Mouse (Mus musculus) lung, postnatal 14 days (tissue): ENCODE measurements around the gene Zeb2.
"Not testable (repeated sequence)": the region's sequence is repeated elsewhere in the genome, so short reads cannot be mapped to it uniquely, and the experiment has no call there.

Experiments used
- DNase-seq: peaks from one replicate; pipeline ENCODE4 v3.0.0; 2021

Zeb2 gene

GRCm38 (mm10) chr2:45111571-45111970 lies 5.6 kb downstream of the Zeb2 start:
- not testable (repeated sequence) for DNase-seq

DNA sequence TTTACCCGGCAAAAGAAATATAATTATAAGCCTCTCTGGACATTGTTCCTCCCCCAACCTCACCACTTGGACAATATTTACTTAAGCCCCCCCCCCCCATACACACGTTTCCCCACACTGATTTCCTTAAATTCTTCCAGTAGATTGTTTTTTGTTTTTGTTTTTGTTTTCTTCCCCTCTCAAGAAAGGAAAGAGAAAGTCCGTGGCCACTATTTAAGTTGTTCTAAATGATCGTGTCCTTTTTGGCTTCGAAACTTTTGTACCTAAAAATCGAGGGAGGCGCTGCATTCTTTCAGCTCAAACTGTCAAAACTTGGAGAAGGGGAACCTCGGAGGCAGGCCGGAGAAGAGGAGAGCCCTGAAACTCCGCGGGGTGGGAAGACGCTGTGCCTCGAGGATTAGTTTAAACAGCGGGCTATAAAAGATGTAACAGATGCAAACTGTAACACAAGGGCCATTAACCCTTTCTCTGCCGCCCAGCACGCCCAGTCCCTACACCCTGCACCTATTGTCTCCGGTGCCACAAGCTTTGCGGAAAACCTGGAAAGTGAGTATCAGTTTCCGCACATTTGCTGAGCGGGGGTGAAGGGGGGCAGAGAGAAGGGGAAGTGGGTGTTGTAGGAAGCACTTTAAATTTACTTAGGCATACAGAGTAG lies 6.3 kb downstream of the Zeb2 start:
- peak; percentile 59 for DNase-seq

DNA sequence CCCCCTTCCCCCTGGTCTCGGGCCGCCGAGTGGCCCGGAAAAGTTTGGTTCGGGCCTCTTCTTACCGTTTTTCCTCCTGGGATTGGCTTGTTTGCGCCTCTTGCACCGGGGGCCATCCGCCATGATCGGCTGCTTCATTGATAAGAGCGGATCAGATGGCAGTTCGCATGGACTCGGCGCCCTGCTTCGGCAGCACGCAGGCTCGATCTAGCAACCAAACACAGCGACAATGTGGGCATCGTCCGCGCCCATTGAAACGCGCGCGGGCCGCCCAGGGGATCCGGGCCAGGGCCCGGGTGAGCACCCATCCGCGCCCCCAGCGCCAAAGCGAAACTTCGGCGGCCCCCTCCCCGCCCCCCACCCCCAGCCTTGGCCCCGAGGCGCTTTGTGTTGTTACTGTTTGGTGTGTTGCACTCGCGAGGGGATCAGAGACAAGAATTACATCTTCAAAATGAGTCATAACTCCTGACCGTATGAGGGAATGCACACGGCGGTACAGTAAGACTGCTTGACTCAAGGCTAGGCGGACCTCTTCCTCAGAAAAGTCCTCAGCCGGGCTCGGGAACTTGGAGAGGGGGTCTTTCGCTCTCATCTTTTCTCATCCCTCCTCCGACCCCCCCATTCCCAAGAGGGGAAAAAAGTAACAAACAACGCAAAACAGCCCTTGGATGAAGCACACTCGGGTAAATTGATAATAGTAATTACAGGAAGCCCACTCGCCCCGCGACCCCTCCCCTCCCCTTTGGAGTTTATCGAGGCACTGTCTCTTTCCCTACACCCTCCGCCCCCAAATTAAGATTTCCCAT lies 7.0 kb downstream of the Zeb2 start:
- peak; percentile 66 for DNase-seq

DNA sequence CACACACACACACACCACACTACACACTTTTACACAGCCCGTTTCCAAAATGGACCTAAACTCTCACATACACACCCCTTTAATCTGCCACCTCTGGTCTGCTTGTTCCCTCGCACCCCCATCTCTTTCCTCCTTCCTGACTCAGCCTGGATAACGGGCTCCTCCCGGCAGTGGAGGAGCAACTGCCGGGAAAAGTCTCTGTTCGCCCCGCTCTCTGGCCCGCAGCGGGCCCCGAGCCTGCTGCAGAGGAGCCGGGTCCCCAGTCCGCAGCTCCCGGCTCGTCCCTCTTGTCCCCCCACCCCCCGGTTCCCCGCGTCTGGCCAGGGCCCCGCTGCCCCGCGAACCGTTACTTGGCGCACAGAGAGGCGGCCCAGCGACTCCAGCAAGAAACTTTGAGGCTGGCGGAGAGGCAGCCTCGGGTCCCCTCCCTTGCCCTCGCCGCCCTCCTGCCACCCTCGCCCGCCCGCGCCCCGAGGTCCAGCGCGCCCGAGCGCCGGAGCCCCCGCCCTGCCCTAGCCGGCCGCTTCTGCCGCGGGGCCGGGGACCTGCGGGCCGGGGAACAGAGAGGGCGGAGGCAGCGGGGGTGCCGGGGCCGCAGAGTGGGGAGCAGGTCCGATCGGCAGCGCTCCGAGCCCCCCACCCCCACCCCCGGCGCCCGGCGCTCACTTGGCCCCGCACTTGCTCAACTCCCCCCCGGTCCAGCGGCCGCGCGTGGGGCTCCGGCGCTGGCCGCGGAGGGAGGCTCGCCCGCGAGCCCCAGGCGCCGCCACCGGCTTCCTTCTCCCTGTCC lies 7.8 kb downstream of the Zeb2 start:
- no peak for DNase-seq

GRCm38 (mm10) chr2:45108521-45109091 lies 8.6 kb downstream of the Zeb2 start:
- DNase-seq, result peak; percentile 54

GRCm38 (mm10) chr2:45107555-45107954 lies 9.6 kb downstream of the Zeb2 start:
- no peak for DNase-seq

GRCm38 (mm10) chr2:45105922-45106851 lies 11.0 kb downstream of the Zeb2 start:
- DNase-seq, result no peak

- DNase-seq, result no peak
Observed at GRCm38 (mm10) chr2:45105281-45105721, 11.9 kb downstream of the Zeb2 start.

DNA sequence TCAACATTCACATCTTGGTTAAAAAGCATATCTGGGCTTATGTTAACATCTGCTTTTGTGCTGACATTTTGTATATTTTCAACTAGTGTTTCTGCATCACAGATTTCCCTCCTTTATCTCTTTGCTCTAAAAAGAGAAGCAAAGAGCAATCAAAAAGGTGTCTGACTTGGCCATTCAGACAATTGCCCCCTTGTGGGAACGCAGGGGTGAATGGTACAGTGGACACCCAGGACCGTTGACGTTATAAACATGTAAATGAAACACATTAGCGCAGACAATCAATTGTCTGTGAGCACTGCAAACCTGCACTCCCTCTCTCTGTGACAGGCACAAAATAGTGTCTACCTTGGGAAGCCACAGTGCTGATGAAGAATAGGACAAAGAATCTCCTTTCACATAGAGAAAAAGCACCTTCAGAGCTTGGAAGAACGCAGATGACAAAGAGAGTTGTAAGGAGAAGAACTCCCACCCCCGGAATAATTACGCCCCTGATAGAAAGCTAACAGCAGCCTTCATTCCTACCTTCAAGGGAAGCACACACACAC lies 12.6 kb downstream of the Zeb2 start:
- DNase-seq, result no peak

GRCm38 (mm10) chr2:45104066-45104465 lies 13.1 kb downstream of the Zeb2 start:
- DNase-seq, result no peak

DNA sequence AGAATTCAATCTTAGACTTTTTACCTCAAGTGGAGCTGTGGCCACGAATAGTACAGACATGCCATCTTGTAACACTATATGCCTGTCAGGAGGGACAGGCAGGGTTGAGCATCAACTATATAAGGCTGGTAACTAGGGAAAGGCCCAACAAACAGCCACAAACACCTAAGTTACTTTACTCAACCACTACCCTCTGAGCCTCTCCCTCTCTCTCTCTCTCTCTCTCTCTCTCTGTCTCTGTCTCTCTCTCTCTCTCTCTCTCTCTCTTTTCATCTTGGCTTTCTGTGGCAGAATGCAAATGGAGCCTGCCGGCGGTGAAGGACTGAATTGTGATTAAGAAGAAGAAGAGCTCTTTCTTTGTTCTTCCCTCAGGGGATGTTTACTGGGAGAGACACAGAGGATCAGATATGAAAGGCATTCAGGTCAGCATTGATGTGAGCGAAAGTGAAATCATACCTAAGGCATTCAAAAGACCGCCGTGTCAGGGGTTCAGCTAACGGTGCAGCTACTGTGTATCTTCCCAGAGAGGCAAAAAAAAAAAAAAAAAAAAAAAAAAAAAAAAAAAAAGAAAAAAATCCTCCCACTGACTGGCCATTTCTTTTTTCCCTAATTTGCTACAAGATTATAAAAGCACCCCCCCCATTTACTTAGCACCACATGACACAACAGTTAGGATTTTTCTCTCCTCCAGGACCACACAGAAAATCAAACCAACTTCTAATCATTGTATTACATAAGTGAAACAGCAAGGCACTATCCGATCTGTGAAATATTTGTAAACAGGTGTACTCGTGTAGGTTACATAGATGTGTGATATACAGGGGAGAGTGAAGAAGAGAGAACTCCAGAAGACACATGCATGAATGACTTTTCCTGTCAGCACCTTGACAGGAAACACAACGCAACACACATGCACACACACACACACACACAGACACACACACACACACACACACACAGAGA lies 13.9 kb downstream of the Zeb2 start:
- no peak for DNase-seq

- no peak for DNase-seq
Observed at GRCm38 (mm10) chr2:45102191-45102638, 15.0 kb downstream of the Zeb2 start.

GRCm38 (mm10) chr2:45101586-45101985 lies 15.6 kb downstream of the Zeb2 start:
- DNase-seq, result no peak

DNA sequence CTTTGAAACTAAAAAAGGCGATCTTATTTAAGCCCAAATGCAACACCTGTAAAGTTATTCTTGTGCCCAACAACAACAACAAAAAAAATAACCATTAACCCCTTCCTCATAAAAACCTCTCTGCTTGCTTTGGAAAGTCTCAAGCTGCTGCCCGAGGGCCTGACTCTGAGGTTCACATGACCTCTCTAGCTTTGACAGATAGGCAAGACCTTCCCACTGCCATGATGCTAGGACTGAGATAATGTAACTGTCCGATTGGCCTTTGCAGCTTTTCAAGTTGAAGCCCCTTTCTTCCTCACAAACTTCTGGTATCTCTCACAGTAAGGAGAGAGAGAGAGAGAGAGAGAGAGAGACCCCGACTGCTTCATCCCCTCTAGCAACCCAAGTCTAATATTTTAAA lies 16.2 kb downstream of the Zeb2 start:
- DNase-seq, result no peak

GRCm38 (mm10) chr2:45100628-45101027 lies 16.6 kb downstream of the Zeb2 start:
- no peak for DNase-seq

GRCm38 (mm10) chr2:45100017-45100416 lies 17.2 kb downstream of the Zeb2 start:
- no peak for DNase-seq

DNA sequence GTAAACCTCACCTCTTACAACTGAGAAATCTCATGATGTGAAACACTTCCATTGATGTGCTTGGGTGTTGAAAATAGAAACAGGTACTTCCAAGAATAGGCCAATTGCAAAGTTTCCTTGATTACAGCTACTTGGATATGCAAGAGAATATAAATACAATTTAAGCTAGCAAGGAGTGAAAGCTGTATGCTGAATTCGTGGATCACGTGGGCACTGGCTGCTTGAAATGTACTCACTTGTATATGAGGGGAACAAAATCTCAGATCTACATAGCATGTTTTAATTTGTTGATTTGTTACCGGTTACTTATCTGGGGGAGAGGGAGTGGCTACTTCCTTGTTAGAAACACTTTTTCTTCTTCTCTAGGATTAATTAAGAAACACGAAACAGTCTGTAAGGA lies 18.1 kb downstream of the Zeb2 start:
- DNase-seq, result no peak

- DNase-seq, result no peak
Observed at GRCm38 (mm10) chr2:45097969-45098368, 19.2 kb downstream of the Zeb2 start.

DNA sequence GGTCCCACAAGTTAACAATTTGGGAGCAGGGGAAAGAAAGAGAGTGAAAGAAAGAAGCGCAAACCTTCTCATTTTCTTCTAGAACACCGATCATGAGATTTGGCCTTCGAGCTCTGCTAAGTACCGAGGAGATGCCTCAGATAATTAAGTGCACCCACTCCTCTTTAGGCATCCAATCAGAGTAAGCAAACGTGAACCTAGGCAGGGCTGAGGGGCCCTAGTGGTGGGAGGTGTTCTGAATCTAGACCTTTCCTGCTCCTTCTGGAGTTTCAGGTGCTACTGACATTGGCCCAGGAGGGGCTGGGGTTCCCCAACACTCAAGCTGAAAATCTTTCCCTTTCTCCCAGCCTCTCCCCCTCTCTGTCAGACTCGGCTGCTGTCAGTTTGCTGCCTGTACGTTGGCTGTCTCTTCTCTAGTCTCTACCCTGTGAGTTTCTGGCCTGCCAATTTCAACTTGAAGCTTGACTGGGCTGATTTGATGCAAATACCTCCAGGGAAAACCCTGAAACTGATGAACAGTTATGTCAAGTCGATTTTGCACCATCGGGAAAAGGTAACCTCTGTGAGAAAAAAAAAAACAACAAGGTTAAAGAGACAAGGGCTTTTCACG lies 20.5 kb downstream of the Zeb2 start:
- no peak for DNase-seq

DNA sequence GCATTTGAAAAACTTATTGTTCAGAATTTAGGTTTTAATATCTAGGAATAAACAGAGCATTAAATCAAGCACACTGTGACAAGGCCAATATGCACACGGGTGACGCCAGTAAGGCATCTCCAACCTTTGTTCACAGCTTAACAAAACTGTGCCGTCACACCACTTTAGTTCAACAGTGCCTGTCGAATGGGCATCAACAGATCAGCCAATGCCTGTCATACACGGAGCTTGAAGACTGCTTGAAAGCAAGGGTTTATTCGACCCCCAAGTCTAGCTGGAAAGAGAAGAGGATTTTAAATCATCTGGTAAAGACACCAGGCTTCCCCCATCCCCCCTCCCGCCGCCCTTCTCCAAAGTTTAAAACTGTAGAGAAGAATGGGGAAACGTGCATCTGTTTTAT lies 21.4 kb downstream of the Zeb2 start:
- no peak for DNase-seq
